Mouse (Mus musculus): ENCODE results near the gene Wdr70.

- no peak for TF ChIP-seq POLR2A (IDR thresholded peaks at IDR 0.05; ENCODE audit: borderline replicate concordance, insufficient read depth, low read length)
- no peak for TF ChIP-seq CTCF (IDR thresholded peaks at IDR 0.05; ENCODE audit: borderline replicate concordance, insufficient read depth, low read depth, low read length)
These were observed 126.5 kb downstream of the Wdr70 start for GRCm38 (mm10) chr15:7972528-7972927.

All from cerebellum, adult 2 months (tissue).